Mouse (Mus musculus) c-Kit-positive CD71-positive TER-119-negative erythroid progenitor cells, embryonic 14.5 days (primary cell): ENCODE data around the gene Polr1c.

Experiments used
- DNase-seq: peaks from one replicate; pipeline ENCODE4 v3.0.0-alpha.2; 2013; ENCODE audit warnings: low read depth

The Polr1c gene

DNA sequence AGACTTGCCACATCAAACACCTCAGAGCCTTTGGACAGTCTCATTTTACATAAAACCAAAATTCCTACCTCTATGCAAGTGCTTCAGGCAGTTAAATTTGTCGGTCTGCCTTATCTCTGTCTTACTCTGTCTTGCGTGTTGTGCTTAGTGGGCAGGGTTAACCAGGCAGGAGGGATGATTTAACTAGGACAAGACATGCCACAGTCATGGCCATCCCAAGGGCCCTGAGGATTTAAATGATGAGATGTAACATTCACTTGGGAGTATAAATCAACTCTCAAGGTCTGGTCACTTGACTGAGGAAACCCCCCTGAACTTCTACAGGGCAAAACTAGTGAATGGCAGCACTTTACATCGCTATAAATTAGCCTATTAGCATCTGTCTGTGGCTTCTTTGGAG is 26.3 kb downstream of the Polr1c start:
- DNase-seq: no peak

DNA sequence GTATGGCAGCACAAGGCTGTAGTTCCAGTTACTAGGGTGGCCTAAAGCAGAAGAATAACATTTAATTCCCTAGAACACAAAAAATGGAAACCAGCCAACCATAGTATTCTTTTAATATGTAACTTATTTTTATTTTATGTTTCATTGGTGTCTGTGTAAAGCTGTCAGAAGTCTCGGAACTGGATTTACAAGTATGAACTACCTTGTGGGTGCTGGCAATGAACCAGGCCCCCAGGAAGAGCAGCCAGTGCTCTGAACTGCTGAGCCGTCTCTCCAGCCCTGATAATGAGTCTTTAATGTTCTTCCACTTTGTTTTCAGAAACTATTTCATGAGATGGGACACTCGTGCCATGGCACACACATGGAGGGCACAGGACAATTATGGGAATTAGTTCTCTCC is 37.3 kb downstream of the Polr1c start:
- no peak for DNase-seq

- DNase-seq: no peak
Measured at GRCm38 (mm10) chr17:46206676-46207075, 41.2 kb downstream of the Polr1c start.

GRCm38 (mm10) chr17:46203078-46203477 is 44.8 kb downstream of the Polr1c start:
- no peak for DNase-seq

DNA sequence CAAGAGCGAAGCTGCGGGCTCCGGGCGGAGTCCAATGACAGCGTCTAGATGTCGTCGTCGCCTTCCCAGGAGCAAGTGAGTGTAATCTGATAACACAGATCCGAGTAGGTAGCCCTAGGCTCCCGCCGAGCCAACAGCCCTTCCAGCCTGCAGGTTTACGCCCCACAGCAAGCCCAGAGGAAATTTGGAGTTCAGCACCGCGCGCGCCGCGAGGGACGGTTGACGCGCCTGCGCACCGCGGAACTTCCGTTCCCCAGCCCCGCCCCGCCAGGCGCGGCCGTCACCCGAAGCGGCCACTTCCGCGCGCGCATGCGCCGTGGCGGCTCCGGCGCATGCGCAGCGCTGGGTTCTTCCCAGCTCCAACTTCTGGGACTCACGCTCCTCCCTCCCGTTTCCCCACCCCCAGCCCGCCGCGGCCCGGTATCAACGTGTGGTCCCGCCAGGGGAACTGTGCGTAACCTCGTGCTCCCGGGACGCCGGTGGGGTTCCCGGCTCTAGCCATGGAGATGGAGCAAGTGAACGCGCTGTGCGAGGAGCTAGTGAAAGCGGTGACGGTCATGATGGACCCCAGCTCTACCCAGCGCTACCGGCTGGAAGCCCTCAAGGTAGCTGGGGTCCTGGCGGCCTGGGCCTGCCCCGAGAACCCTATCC is 45.3 kb downstream of the Polr1c start, which contains the start of the genes Polh and Xpo5:
Gene Polh (minus strand): TSS at position 225 of the 651 bp plus-strand sequence.
Gene Xpo5 (plus strand): TSS at position 362 of the 651 bp plus-strand sequence.
- peak; percentile 89 for DNase-seq

GRCm38 (mm10) chr17:46201151-46201550 is 46.7 kb downstream of the Polr1c start:
- peak; percentile 30 for DNase-seq
